Mouse (Mus musculus) layer of hippocampus, postnatal 10 days (tissue): ENCODE measurements around the gene Olfr1350. TPM values are rescaled to one million over a fixed set of nuclear protein-coding genes. Genes with fewer than 3 reads are reported as not detected.
"Not testable (repeated sequence)": the region's sequence is repeated elsewhere in the genome, so short reads cannot be mapped to it uniquely, and the experiment has no call there.

Experiments
- DNase-seq, 2 experiments: peaks; one replicate each; pipeline ENCODE4 v3.0.0; 2021; ENCODE audit warnings: low spot score in 2 of 2
- long read RNA-seq: library from polyadenylated mRNA; stranded (forward); transcript quantifications from one replicate; pipeline ENCODE4 v2.0.0, GENCODE M21; 2023
- total RNA-seq, 2 experiments: library from RNA; stranded (reverse); gene quantifications; 2 replicates each; pipeline ENCODE4 v1.2.3; 2021

Olfr1350 gene
- total RNA-seq, result not detected
- long read RNA-seq, result 0 reads

GRCm38 (mm10) chr7:6564541-6564940 is at the start of gene Olfr1350:
Gene Olfr1350, plus strand, starts transcription at chr7:6564841.
- DNase-seq, result no peak

- no peak for DNase-seq
These were observed 43.0 kb upstream of the Olfr1350 start for GRCm38 (mm10) chr7:6521666-6522065.

- DNase-seq, result no peak
These were observed 41.8 kb upstream of the Olfr1350 start, which contains the start of gene Olfr1349 for GRCm38 (mm10) chr7:6522850-6523249. Gene Olfr1349, minus strand, starts transcription at chr7:6522950.

GRCm38 (mm10) chr7:6525001-6525400 is 39.6 kb upstream of the Olfr1350 start:
- DNase-seq, result no peak

GRCm38 (mm10) chr7:6526141-6526540 is 38.5 kb upstream of the Olfr1350 start:
- DNase-seq, result peak; percentile 14 to 33

- DNase-seq, result peak in 1 of 2 experiments; percentile 10
These were observed 21.6 kb downstream of the Olfr1350 start for GRCm38 (mm10) chr7:6586096-6586759.

GRCm38 (mm10) chr7:6588766-6589165 is 24.1 kb downstream of the Olfr1350 start:
- not testable (repeated sequence) for DNase-seq

- DNase-seq, result no peak
These were observed 38.7 kb downstream of the Olfr1350 start for GRCm38 (mm10) chr7:6603331-6603730.

Other genes with a start within 250 kb of the Olfr1350 start
- gene Zfp583, start 233.6 kb upstream of the Olfr1350 start, total RNA-seq, result 10 to 100 TPM; 17.6 to 17.8 TPM
- gene Gm3854, start 221.1 kb upstream of the Olfr1350 start, total RNA-seq, result 1 to 10 TPM; 5.6 to 6.8 TPM
- 1 to 10 TPM; 5.2 to 5.8 TPM for gene Zfp78, start 201.6 kb upstream of the Olfr1350 start, total RNA-seq
- 10 to 100 TPM in 1 of 2 experiments, 1 to 10 TPM in 1; 8.6 to 10.3 TPM for gene Zfp28, start 181.5 kb upstream of the Olfr1350 start, total RNA-seq
- gene Smim17, start 166.1 kb upstream of the Olfr1350 start, total RNA-seq, result 10 to 100 TPM; 18.5 to 19.0 TPM
- gene Gm20715, start 154.6 kb upstream of the Olfr1350 start, total RNA-seq, result under 1 TPM; 0.09 to 0.14 TPM
- 1 to 10 TPM; 1.1 to 1.4 TPM for gene Olfr1344, start 126.2 kb upstream of the Olfr1350 start, total RNA-seq
- under 1 TPM in 1 of 2 experiments, not detected in 1; 0.04 TPM for gene Olfr1336, start 108.7 kb upstream of the Olfr1350 start, total RNA-seq
- not detected for gene Olfr1346, start 97.7 kb upstream of the Olfr1350 start, total RNA-seq
- gene Olfr5, start 77.9 kb upstream of the Olfr1350 start, total RNA-seq, result not detected
- not detected for gene Olfr1347, start 65.1 kb upstream of the Olfr1350 start, total RNA-seq
- not detected for gene Olfr1348, start 56.1 kb upstream of the Olfr1350 start, total RNA-seq
- under 1 TPM in 1 of 2 experiments, not detected in 1; 0.22 TPM for gene Olfr1349, start 41.9 kb upstream of the Olfr1350 start, total RNA-seq
- 10 to 100 TPM; 19.1 to 20.3 TPM for gene Zim1, start 131.6 kb downstream of the Olfr1350 start, total RNA-seq
- 100 to 1,000 TPM; 158 to 168 TPM for gene Peg3, start 165.6 kb downstream of the Olfr1350 start, total RNA-seq
- 10 to 100 TPM; 47.1 to 47.6 TPM for gene Usp29, start 165.7 kb downstream of the Olfr1350 start, total RNA-seq